Mouse (Mus musculus): Measurements from ENCODE around the gene Olfr19. TPM values are rescaled to one million over a fixed set of nuclear protein-coding genes. Genes with fewer than 3 reads are reported as not detected.
"Not testable (repeated sequence)": the region's sequence is repeated elsewhere in the genome, so short reads cannot be mapped to it uniquely, and the experiment has no call there.

Olfr19 gene
- not detected in 2 replicates for polyA plus RNA-seq (2012; rRNA removed)
- polyA plus RNA-seq (2014; fragmentation: Nextera tagmentation; extraction: Ambion mirVana) = not detected in 2 replicates

GRCm38 (mm10) chr16:16676305-16676704 is at the start of gene Olfr19:
Gene Olfr19, minus strand, starts transcription at chr16:16676405.
- ATAC-seq (ENCODE audit: insufficient read depth) = no peak
- no peaks in the 10 kb centered on the region for H3K36me3 ChIP-seq (replicated peaks; ENCODE audit: control insufficient read depth, insufficient read depth, low read depth)
- H3K27ac ChIP-seq = no peak within 1 kb of the TSS
- no peaks in the 10 kb centered on the region for H3K27me3 ChIP-seq (ENCODE audit: control insufficient read depth, insufficient read depth, low read length)
- no peaks in the 10 kb centered on the region for H3K9me3 ChIP-seq (ENCODE audit: control insufficient read depth, low read length)
- no peak within 1 kb of the TSS for H3K4me2 ChIP-seq (ENCODE audit: low read depth)
- no peaks in the 10 kb centered on the region for H3K4me1 ChIP-seq (replicated peaks; ENCODE audit: control insufficient read depth in 2 of 2, insufficient read depth in 2 of 2, low read length in 1 of 2)
- no peak for DNase-seq (ENCODE audit: low read depth in 3 of 3, low spot score in 3 of 3)
- 41% methylated on average over 2 of the region's 2 CpGs for WGBS (ENCODE audit: insufficient replicate concordance)
- TF ChIP-seq EP300 (IDR thresholded peaks at IDR 0.05; ENCODE audit: low read depth) (no peak), CTCF (IDR thresholded peaks at IDR 0.05; ENCODE audit: low read depth) (no peak)
- H3K4me3 ChIP-seq (ENCODE audit: insufficient read depth in 1 of 2, low read depth in 2 of 2, low read length in 2 of 2) = no peak within 1 kb of the TSS
- H3K9ac ChIP-seq (replicated peaks) = no peak within 1 kb of the TSS

GRCm38 (mm10) chr16:16684975-16685374 is 8.8 kb upstream of the Olfr19 start:
- no peak for ATAC-seq (ENCODE audit: insufficient read depth)
- H3K4me2 ChIP-seq (ENCODE audit: low read depth) = no peak overlapping the region
- WGBS (ENCODE audit: insufficient replicate concordance) = 32% methylated on average over 3 of the region's 3 CpGs

GRCm38 (mm10) chr16:16684053-16684452 is 7.8 kb upstream of the Olfr19 start:
- no peaks in the 10 kb centered on the region for H3K27me3 ChIP-seq (ENCODE audit: control insufficient read depth, insufficient read depth, low read length)
- no peaks in the 10 kb centered on the region for H3K9me3 ChIP-seq (ENCODE audit: control insufficient read depth, low read length)
- no peak for ATAC-seq (ENCODE audit: insufficient read depth)
- H3K27ac ChIP-seq = no peak overlapping the region
- H3K4me2 ChIP-seq (ENCODE audit: low read depth) = no peak overlapping the region
- 32% methylated on average over 2 of the region's 2 CpGs for WGBS (ENCODE audit: insufficient replicate concordance)
- TF ChIP-seq CTCF (IDR thresholded peaks at IDR 0.05; ENCODE audit: low read depth) = no peak
- no peak for TF ChIP-seq EP300 (IDR thresholded peaks at IDR 0.05; ENCODE audit: low read depth)
- no peak for DNase-seq (ENCODE audit: low read depth in 3 of 3, low spot score in 3 of 3)
- no peaks in the 10 kb centered on the region for H3K4me1 ChIP-seq (replicated peaks; ENCODE audit: control insufficient read depth in 2 of 2, insufficient read depth in 2 of 2, low read length in 1 of 2)
- H3K9ac ChIP-seq (replicated peaks) = no peak overlapping the region
- no peak overlapping the region for H3K4me3 ChIP-seq (ENCODE audit: insufficient read depth in 1 of 2, low read depth in 2 of 2, low read length in 2 of 2)
- H3K36me3 ChIP-seq (replicated peaks; ENCODE audit: control insufficient read depth, insufficient read depth, low read depth) = no peaks in the 10 kb centered on the region

More at GRCm38 (mm10) chr16:16684975-16685374, 8.8 kb upstream of the Olfr19 start:
- Histone ChIP-seq H3K9ac (replicated peaks) (no peak overlapping the region), H3K9me3 (ENCODE audit: control insufficient read depth, low read length) (no peaks in the 10 kb centered on the region), H3K4me1 (replicated peaks; ENCODE audit: control insufficient read depth in 2 of 2, insufficient read depth in 2 of 2, low read length in 1 of 2) (no peaks in the 10 kb centered on the region), H3K27me3 (ENCODE audit: control insufficient read depth, insufficient read depth, low read length) (no peaks in the 10 kb centered on the region), H3K4me3 (ENCODE audit: insufficient read depth in 1 of 2, low read depth in 2 of 2, low read length in 2 of 2) (no peak overlapping the region), H3K27ac (no peak overlapping the region), H3K36me3 (replicated peaks; ENCODE audit: control insufficient read depth, insufficient read depth, low read depth) (no peaks in the 10 kb centered on the region)
- no peak for DNase-seq (ENCODE audit: low read depth in 3 of 3, low spot score in 3 of 3)
- no peak for TF ChIP-seq EP300 (IDR thresholded peaks at IDR 0.05; ENCODE audit: low read depth)
- no peak for TF ChIP-seq CTCF (IDR thresholded peaks at IDR 0.05; ENCODE audit: low read depth)

GRCm38 (mm10) chr16:16664994-16665393 is 11.2 kb downstream of the Olfr19 start:
- H3K36me3 ChIP-seq (replicated peaks; ENCODE audit: control insufficient read depth, insufficient read depth, low read depth) = no peaks in the 10 kb centered on the region
- H3K27ac ChIP-seq = no peak overlapping the region
- no peak overlapping the region for H3K9ac ChIP-seq (replicated peaks)
- no peaks in the 10 kb centered on the region for H3K27me3 ChIP-seq (ENCODE audit: control insufficient read depth, insufficient read depth, low read length)
- no peaks in the 10 kb centered on the region for H3K9me3 ChIP-seq (ENCODE audit: control insufficient read depth, low read length)
- no peaks in the 10 kb centered on the region for H3K4me1 ChIP-seq (replicated peaks; ENCODE audit: control insufficient read depth in 2 of 2, insufficient read depth in 2 of 2, low read length in 1 of 2)
- H3K4me3 ChIP-seq (ENCODE audit: insufficient read depth in 1 of 2, low read depth in 2 of 2, low read length in 2 of 2) = no peak overlapping the region
- no peak for TF ChIP-seq EP300 (IDR thresholded peaks at IDR 0.05; ENCODE audit: low read depth)
- no peak for TF ChIP-seq CTCF (IDR thresholded peaks at IDR 0.05; ENCODE audit: low read depth)
- WGBS (ENCODE audit: insufficient replicate concordance) = 56% methylated on average over 4 of the region's 4 CpGs
- H3K4me2 ChIP-seq (ENCODE audit: low read depth) = no peak overlapping the region
- DNase-seq (ENCODE audit: low read depth in 3 of 3, low spot score in 3 of 3) = no peak
- ATAC-seq (ENCODE audit: insufficient read depth) = no peak

- not testable (repeated sequence) for H3K27me3 ChIP-seq (ENCODE audit: control insufficient read depth, insufficient read depth, low read length); H3K27ac ChIP-seq; H3K4me2 ChIP-seq (ENCODE audit: low read depth); H3K36me3 ChIP-seq (replicated peaks; ENCODE audit: control insufficient read depth, insufficient read depth, low read depth); H3K4me3 ChIP-seq (ENCODE audit: insufficient read depth in 1 of 2, low read depth in 2 of 2, low read length in 2 of 2); DNase-seq (ENCODE audit: low read depth in 3 of 3, low spot score in 3 of 3); H3K9me3 ChIP-seq (ENCODE audit: control insufficient read depth, low read length); H3K4me1 ChIP-seq (replicated peaks; ENCODE audit: control insufficient read depth in 2 of 2, insufficient read depth in 2 of 2, low read length in 1 of 2); H3K9ac ChIP-seq (replicated peaks); ATAC-seq (ENCODE audit: insufficient read depth)
Observed at GRCm38 (mm10) chr16:16664516-16664915, 11.7 kb downstream of the Olfr19 start.
